Mouse (Mus musculus) layer of hippocampus, adult 9-10 months (tissue): ENCODE measurements around the gene Pald1.

ENCODE experiments used
- DNase-seq: peaks from one replicate; pipeline ENCODE4 v3.0.0; 2022; ENCODE audit warnings: low spot score

Pald1 gene

GRCm38 (mm10) chr10:61369755-61370154, 13.6 kb downstream of the Pald1 start:
- no peak for DNase-seq

- DNase-seq = no peak
Measured at GRCm38 (mm10) chr10:61365902-61366301, 17.4 kb downstream of the Pald1 start.

- no peak for DNase-seq
Measured at GRCm38 (mm10) chr10:61364431-61364830, 18.9 kb downstream of the Pald1 start.

- no peak for DNase-seq
Measured at GRCm38 (mm10) chr10:61362992-61363391, 20.3 kb downstream of the Pald1 start.

- DNase-seq = no peak
Measured at GRCm38 (mm10) chr10:61362483-61362882, 20.8 kb downstream of the Pald1 start.

- no peak for DNase-seq
Measured at GRCm38 (mm10) chr10:61360667-61361066, 22.7 kb downstream of the Pald1 start.

GRCm38 (mm10) chr10:61359411-61359810, 23.9 kb downstream of the Pald1 start:
- no peak for DNase-seq

GRCm38 (mm10) chr10:61357658-61358057, 25.7 kb downstream of the Pald1 start:
- no peak for DNase-seq

GRCm38 (mm10) chr10:61356568-61356967, 26.8 kb downstream of the Pald1 start:
- DNase-seq = no peak

- no peak for DNase-seq
Measured at GRCm38 (mm10) chr10:61356095-61356494, 27.2 kb downstream of the Pald1 start.

- DNase-seq = no peak
Measured at GRCm38 (mm10) chr10:61355611-61356010, 27.7 kb downstream of the Pald1 start.

- no peak for DNase-seq
Measured at GRCm38 (mm10) chr10:61351216-61351615, 32.1 kb downstream of the Pald1 start.

- DNase-seq = no peak
Measured at GRCm38 (mm10) chr10:61346374-61346773, 37.0 kb downstream of the Pald1 start.

GRCm38 (mm10) chr10:61345179-61345578, 38.2 kb downstream of the Pald1 start:
- no peak for DNase-seq

- peak; percentile 38 for DNase-seq
Measured at GRCm38 (mm10) chr10:61343950-61344349, 39.4 kb downstream of the Pald1 start.

GRCm38 (mm10) chr10:61342750-61343149, 40.6 kb downstream of the Pald1 start:
- no peak for DNase-seq

- peak; percentile 59 for DNase-seq
Measured at GRCm38 (mm10) chr10:61341557-61341956, 41.8 kb downstream of the Pald1 start.

- DNase-seq = no peak
Measured at GRCm38 (mm10) chr10:61341045-61341444, 42.3 kb downstream of the Pald1 start.

- DNase-seq = no peak
Measured at GRCm38 (mm10) chr10:61340247-61340646, 43.1 kb downstream of the Pald1 start.

- DNase-seq = no peak
Measured at GRCm38 (mm10) chr10:61339216-61339615, 44.1 kb downstream of the Pald1 start.

- DNase-seq = peak; percentile 27
Measured at GRCm38 (mm10) chr10:61337665-61338064, 45.7 kb downstream of the Pald1 start.

- no peak for DNase-seq
Measured at GRCm38 (mm10) chr10:61336592-61336991, 46.7 kb downstream of the Pald1 start.

- DNase-seq = peak; percentile 60
Measured at GRCm38 (mm10) chr10:61336137-61336536, 47.2 kb downstream of the Pald1 start.

GRCm38 (mm10) chr10:61334545-61334944, 48.8 kb downstream of the Pald1 start:
- DNase-seq = no peak

GRCm38 (mm10) chr10:61331046-61331445, 52.3 kb downstream of the Pald1 start:
- DNase-seq = peak; percentile 72
